In genomic region chr2:52536511-52536910, GRCm38 (mm10) we compare ENCODE assay signal across 24 mouse cellular contexts.
DNase-seq lines count a peak whose midpoint lies in the region; ATAC-seq and TF ChIP-seq lines count a peak whose summit lies in the region.
"Had no signal": no experiment of that assay in that cellular context is flagged by ENCODE, and none has a peak within 500 bp of the region (broad histone marks: within the 10 kb centered on the region; RNA-seq: fewer than 3 reads in every experiment).

No protein-coding gene starts in this region.

- intact Hi-C loops in gastrocnemius, postnatal 36 days (cut with DNase I): no loop called here

- no peak overlapping the region for H3K27ac ChIP-seq in heart, embryonic 10.5 days
- no peak overlapping the region for H3K27ac ChIP-seq in heart, embryonic 11.5 days (ENCODE audit: low read depth, low read length)
- no peak overlapping the region for H3K27ac ChIP-seq in stomach, embryonic 16.5 days (ENCODE audit: low read length)
- no peak overlapping the region for H3K27ac ChIP-seq in stomach, postnatal 0 days (replicated peaks)
- H3K27ac ChIP-seq: embryonic facial prominence, embryonic 13.5 days; heart, embryonic 13.5 days; kidney, postnatal 0 days; limb, embryonic 15.5 days; liver, embryonic 13.5 days had no signal

- peak; percentile 46 for DNase-seq in cerebellum, adult 11-12 months
- no peak for DNase-seq in cerebellum, postnatal 36 days
- peak; percentile 52 for DNase-seq in heart, embryonic 10.5 days (ENCODE audit: low spot score)
- DNase-seq in stomach, postnatal 0 days (ENCODE audit: low spot score): no peak
- DNase-seq in gastrocnemius, postnatal 36 days: peak; percentile 57 to 68
- DNase-seq in adrenal gland, postnatal 10 days: no peak
- DNase-seq: adrenal gland, adult 8-10 months; embryo, embryonic 11 days; forebrain, postnatal 0 days; kidney, adult 2 months; liver, embryonic 13.5 days; lung, adult 2 months; right cerebral cortex, adult 18-20 months had no signal

- H3K27me3 ChIP-seq in heart, embryonic 10.5 days (ENCODE audit: insufficient read depth, poor library complexity, severe bottlenecking): no peaks in the 10 kb centered on the region
- H3K27me3 ChIP-seq in heart, embryonic 11.5 days (ENCODE audit: control insufficient read depth, insufficient read depth, low read length): no peaks in the 10 kb centered on the region
- H3K27me3 ChIP-seq in stomach, embryonic 16.5 days (ENCODE audit: control insufficient read depth, insufficient read depth, low read length): no peaks in the 10 kb centered on the region
- no peaks in the 10 kb centered on the region for H3K27me3 ChIP-seq in stomach, postnatal 0 days (ENCODE audit: control insufficient read depth, insufficient read depth, low read length)
- H3K27me3 ChIP-seq: embryonic facial prominence, embryonic 13.5 days; heart, embryonic 13.5 days; limb, embryonic 15.5 days; liver, embryonic 13.5 days had no signal

- no peak overlapping the region for H3K9ac ChIP-seq in heart, embryonic 11.5 days (ENCODE audit: low read depth, low read length)
- H3K9ac ChIP-seq in stomach, embryonic 16.5 days (ENCODE audit: low read length): no peak overlapping the region
- H3K9ac ChIP-seq in stomach, postnatal 0 days (ENCODE audit: low read length): no peak overlapping the region
- H3K9ac ChIP-seq: embryonic facial prominence, embryonic 13.5 days; forebrain, postnatal 0 days; heart, embryonic 13.5 days; limb, embryonic 15.5 days; liver, embryonic 13.5 days had no signal

- H3K9me3 ChIP-seq in heart, embryonic 10.5 days: no peaks in the 10 kb centered on the region
- H3K9me3 ChIP-seq in heart, embryonic 11.5 days (replicated peaks; ENCODE audit: control insufficient read depth, low read length): no peaks in the 10 kb centered on the region
- no peaks in the 10 kb centered on the region for H3K9me3 ChIP-seq in stomach, embryonic 16.5 days (replicated peaks; ENCODE audit: control insufficient read depth, low read length)
- no peaks in the 10 kb centered on the region for H3K9me3 ChIP-seq in stomach, postnatal 0 days (ENCODE audit: control insufficient read depth, low read length)
- H3K9me3 ChIP-seq: embryonic facial prominence, embryonic 13.5 days; G1E; heart, embryonic 13.5 days; limb, embryonic 15.5 days; liver, embryonic 13.5 days had no signal

- no peaks in the 10 kb centered on the region for H3K4me1 ChIP-seq in heart, embryonic 10.5 days
- no peaks in the 10 kb centered on the region for H3K4me1 ChIP-seq in heart, embryonic 11.5 days (ENCODE audit: control insufficient read depth, insufficient read depth, low read length)
- no peaks in the 10 kb centered on the region for H3K4me1 ChIP-seq in stomach, embryonic 16.5 days (ENCODE audit: control insufficient read depth, insufficient read depth, low read length)
- H3K4me1 ChIP-seq in stomach, postnatal 0 days (replicated peaks; ENCODE audit: control insufficient read depth, insufficient read depth): no peaks in the 10 kb centered on the region
- H3K4me1 ChIP-seq: heart, embryonic 13.5 days; liver, embryonic 13.5 days had no signal

- no peaks in the 10 kb centered on the region for H3K36me3 ChIP-seq in heart, embryonic 10.5 days
- no peaks in the 10 kb centered on the region for H3K36me3 ChIP-seq in heart, embryonic 11.5 days (ENCODE audit: control insufficient read depth, insufficient read depth, low read length)
- no peaks in the 10 kb centered on the region for H3K36me3 ChIP-seq in stomach, embryonic 16.5 days (ENCODE audit: control insufficient read depth, insufficient read depth, low read length)
- H3K36me3 ChIP-seq in stomach, postnatal 0 days (ENCODE audit: control insufficient read depth, insufficient read depth, low read length): no peaks in the 10 kb centered on the region
- H3K36me3 ChIP-seq: embryonic facial prominence, embryonic 13.5 days; G1E; heart, embryonic 13.5 days; limb, embryonic 15.5 days; liver, embryonic 13.5 days had no signal

- no peak overlapping the region for H3K4me2 ChIP-seq in heart, embryonic 11.5 days
- H3K4me2 ChIP-seq in stomach, embryonic 16.5 days (ENCODE audit: low read depth, low read length): no peak overlapping the region
- no peak overlapping the region for H3K4me2 ChIP-seq in stomach, postnatal 0 days (replicated peaks; ENCODE audit: low read depth)
- H3K4me2 ChIP-seq: embryonic facial prominence, embryonic 13.5 days; heart, embryonic 13.5 days; limb, embryonic 15.5 days; liver, embryonic 13.5 days; midbrain, embryonic 11.5 days had no signal

- TF ChIP-seq EP300 in stomach, postnatal 0 days (optimal IDR thresholded peaks at IDR 0.05): no peak

- no peak for ATAC-seq in heart, embryonic 11.5 days (replicated peaks; ENCODE audit: insufficient number of reproducible peaks, low FRiP score, low TSS enrichment)
- peak; percentile 58; the same call in 1 of the 2 replicates for ATAC-seq in stomach, embryonic 16.5 days (ENCODE audit: insufficient read depth, low FRiP score)
- ATAC-seq in stomach, postnatal 0 days (ENCODE audit: low FRiP score, low TSS enrichment): no peak
- ATAC-seq: forebrain, postnatal 0 days; hindbrain, embryonic 16.5 days; midbrain, embryonic 16.5 days had no signal

- H3K4me3 ChIP-seq in heart, embryonic 10.5 days: no peak overlapping the region
- no peak overlapping the region for H3K4me3 ChIP-seq in heart, embryonic 11.5 days (ENCODE audit: low read depth, low read length)
- no peak overlapping the region for H3K4me3 ChIP-seq in stomach, embryonic 16.5 days (replicated peaks; ENCODE audit: low read length)
- H3K4me3 ChIP-seq in stomach, postnatal 0 days (ENCODE audit: low read depth, low read length): no peak overlapping the region
- H3K4me3 ChIP-seq: embryonic facial prominence, embryonic 13.5 days; erythroblast, embryonic 14.5 days; heart, embryonic 13.5 days; limb, embryonic 15.5 days; liver, embryonic 13.5 days had no signal

- 79% methylated on average over 4 of the region's 4 CpGs for WGBS in heart, embryonic 10.5 days
- 83% methylated on average over 4 of the region's 4 CpGs for WGBS in heart, embryonic 11.5 days (ENCODE audit: insufficient replicate concordance)
- WGBS in stomach, embryonic 16.5 days: 68% methylated on average over 4 of the region's 4 CpGs
- WGBS in stomach, postnatal 0 days: 57% methylated on average over 4 of the region's 4 CpGs

- no peak for TF ChIP-seq CTCF in stomach, postnatal 0 days (IDR thresholded peaks at IDR 0.05; ENCODE audit: low read depth)

Comparison
In these comparisons a context has a peak if more than half of its experiments do, and no peak if none do; other contexts are left out.
1. DNase-seq: peak in cerebellum, adult 11-12 months (single experiment), heart, embryonic 10.5 days (single experiment) and gastrocnemius, postnatal 36 days (2 of 2); none in cerebellum, postnatal 36 days (0 of 2), stomach, postnatal 0 days (single experiment) and adrenal gland, postnatal 10 days (single experiment).